Mouse (Mus musculus): ENCODE results near the gene Tnik. TPM values are rescaled to one million over a fixed set of nuclear protein-coding genes. Genes with fewer than 3 reads are reported as not detected.
A peak's percentile ranks its signal among the peaks of the same experiment; 100 is the strongest.

Gene Tnik
- polyA plus RNA-seq, 1 experiment from 2014 or later = 1.2 TPM

GRCm38 (mm10) chr3:28441545-28441944 lies 178.5 kb downstream of the Tnik start:
- TF ChIP-seq CTCF (IDR thresholded peaks at IDR 0.05; ENCODE audit: low read depth) = no peak
- H3K9ac ChIP-seq (ENCODE audit: low read depth, low read length) = no peak overlapping the region
- ATAC-seq (replicated peaks; ENCODE audit: low FRiP score, low read depth) (no peak), DNase-seq (ENCODE audit: low spot score) (peak; percentile 10)
- no peaks in the 10 kb centered on the region for H3K27me3 ChIP-seq (ENCODE audit: insufficient read depth, low read length)
- WGBS = 72% methylated on average over 4 of the region's 4 CpGs
- H3K27ac ChIP-seq = no peak overlapping the region
- H3K36me3 ChIP-seq (ENCODE audit: insufficient read depth, low read length) = no peaks in the 10 kb centered on the region
- no peaks in the 10 kb centered on the region for H3K4me1 ChIP-seq (replicated peaks; ENCODE audit: insufficient read depth, low read length)
- H3K9me3 ChIP-seq (replicated peaks; ENCODE audit: low read length) = no peaks in the 10 kb centered on the region
- H3K4me2 ChIP-seq (ENCODE audit: low read length) = no peak overlapping the region
- no peak overlapping the region for H3K4me3 ChIP-seq (replicated peaks; ENCODE audit: low read depth, low read length)

DNA sequence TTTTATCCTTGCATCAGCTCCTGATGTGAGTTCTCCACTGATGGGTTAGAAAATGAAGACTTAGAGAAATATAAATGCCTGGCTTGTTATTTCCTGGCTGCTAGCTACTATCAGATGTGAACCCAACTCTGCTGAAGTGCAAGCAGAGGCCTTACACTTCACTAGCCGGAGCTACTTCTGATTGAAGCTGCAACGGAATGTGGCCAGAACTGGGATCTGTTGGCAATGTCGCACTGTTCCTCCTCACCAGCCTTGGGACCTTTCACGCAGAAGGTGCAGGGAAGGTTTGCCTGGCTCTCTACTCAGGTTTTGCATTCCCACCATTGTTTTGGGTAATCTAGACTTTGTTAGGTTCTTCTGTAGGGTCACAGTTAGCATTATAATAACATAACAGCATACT lies 179.1 kb downstream of the Tnik start:
- Histone ChIP-seq H3K27ac (no peak overlapping the region), H3K4me2 (ENCODE audit: low read length) (no peak overlapping the region), H3K9me3 (replicated peaks; ENCODE audit: low read length) (no peaks in the 10 kb centered on the region), H3K9ac (ENCODE audit: low read depth, low read length) (no peak overlapping the region), H3K36me3 (ENCODE audit: insufficient read depth, low read length) (no peaks in the 10 kb centered on the region), H3K27me3 (ENCODE audit: insufficient read depth, low read length) (no peaks in the 10 kb centered on the region), H3K4me3 (replicated peaks; ENCODE audit: low read depth, low read length) (no peak overlapping the region), H3K4me1 (replicated peaks; ENCODE audit: insufficient read depth, low read length) (no peaks in the 10 kb centered on the region)
- ATAC-seq (replicated peaks; ENCODE audit: low FRiP score, low read depth) (no peak), DNase-seq (ENCODE audit: low spot score) (no peak)
- 87% methylated on average over 4 of the region's 4 CpGs for whole genome bisulfite sequencing
- TF ChIP-seq CTCF (IDR thresholded peaks at IDR 0.05; ENCODE audit: low read depth) = no peak

GRCm38 (mm10) chr3:28447950-28448349 lies 184.9 kb downstream of the Tnik start:
- no peak overlapping the region for H3K4me2 ChIP-seq (ENCODE audit: low read length)
- no peaks in the 10 kb centered on the region for H3K9me3 ChIP-seq (replicated peaks; ENCODE audit: low read length)
- DNase-seq (ENCODE audit: low spot score) (no peak), ATAC-seq (replicated peaks; ENCODE audit: low FRiP score, low read depth) (no peak)
- H3K27ac ChIP-seq = no peak overlapping the region
- TF ChIP-seq CTCF (IDR thresholded peaks at IDR 0.05; ENCODE audit: low read depth) = no peak
- no peaks in the 10 kb centered on the region for H3K4me1 ChIP-seq (replicated peaks; ENCODE audit: insufficient read depth, low read length)
- H3K4me3 ChIP-seq (replicated peaks; ENCODE audit: low read depth, low read length) = no peak overlapping the region
- WGBS = 71% methylated on average over 4 of the region's 4 CpGs
- H3K9ac ChIP-seq (ENCODE audit: low read depth, low read length) = no peak overlapping the region
- H3K36me3 ChIP-seq (ENCODE audit: insufficient read depth, low read length) = no peaks in the 10 kb centered on the region
- H3K27me3 ChIP-seq (ENCODE audit: insufficient read depth, low read length) = no peaks in the 10 kb centered on the region

DNA sequence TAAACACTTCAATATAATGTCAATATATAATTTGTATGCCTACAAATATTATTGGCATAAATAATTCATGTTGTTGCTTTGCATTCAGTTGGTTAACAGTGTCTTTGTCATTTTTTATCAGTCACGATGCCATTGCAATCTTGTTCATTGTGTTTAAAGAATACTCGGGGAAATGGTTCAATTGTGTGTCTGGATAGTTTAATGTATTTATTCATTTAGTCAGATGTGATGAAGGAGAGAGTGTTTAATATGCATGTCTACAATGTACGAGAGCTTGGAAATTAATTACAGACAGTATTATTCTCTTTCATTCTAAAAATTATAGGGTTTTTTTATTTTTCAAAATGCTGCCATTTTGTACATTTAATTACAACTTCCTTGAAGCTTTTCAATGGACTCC lies 190.4 kb downstream of the Tnik start:
- Histone ChIP-seq H3K27me3 (ENCODE audit: insufficient read depth, low read length) (no peaks in the 10 kb centered on the region), H3K9me3 (replicated peaks; ENCODE audit: low read length) (no peaks in the 10 kb centered on the region), H3K4me2 (ENCODE audit: low read length) (no peak overlapping the region), H3K9ac (ENCODE audit: low read depth, low read length) (no peak overlapping the region), H3K27ac (no peak overlapping the region), H3K4me1 (replicated peaks; ENCODE audit: insufficient read depth, low read length) (no peaks in the 10 kb centered on the region), H3K36me3 (ENCODE audit: insufficient read depth, low read length) (no peaks in the 10 kb centered on the region), H3K4me3 (replicated peaks; ENCODE audit: low read depth, low read length) (no peak overlapping the region)
- DNase-seq (ENCODE audit: low spot score) = no peak
- ATAC-seq (replicated peaks; ENCODE audit: low FRiP score, low read depth) = no peak
- 93% methylated on average over 3 of the region's 3 CpGs for WGBS
- TF ChIP-seq CTCF (IDR thresholded peaks at IDR 0.05; ENCODE audit: low read depth) = no peak

- WGBS = 65% methylated on average over 8 of the region's 8 CpGs
- no peak for TF ChIP-seq CTCF (IDR thresholded peaks at IDR 0.05; ENCODE audit: low read depth)
- Histone ChIP-seq H3K4me1 (replicated peaks; ENCODE audit: insufficient read depth, low read length) (no peaks in the 10 kb centered on the region), H3K9me3 (replicated peaks; ENCODE audit: low read length) (no peaks in the 10 kb centered on the region), H3K27ac (no peak overlapping the region), H3K36me3 (ENCODE audit: insufficient read depth, low read length) (no peaks in the 10 kb centered on the region), H3K4me3 (replicated peaks; ENCODE audit: low read depth, low read length) (no peak overlapping the region), H3K27me3 (ENCODE audit: insufficient read depth, low read length) (no peaks in the 10 kb centered on the region), H3K9ac (ENCODE audit: low read depth, low read length) (no peak overlapping the region), H3K4me2 (ENCODE audit: low read length) (no peak overlapping the region)
- ATAC-seq (replicated peaks; ENCODE audit: low FRiP score, low read depth) = no peak
- DNase-seq (ENCODE audit: low spot score) = no peak
Observed at GRCm38 (mm10) chr3:28456842-28457241, 193.8 kb downstream of the Tnik start.

GRCm38 (mm10) chr3:28457517-28457916 lies 194.5 kb downstream of the Tnik start:
- no peak for ATAC-seq (replicated peaks; ENCODE audit: low FRiP score, low read depth)
- H3K4me3 ChIP-seq (replicated peaks; ENCODE audit: low read depth, low read length) = no peak overlapping the region
- H3K9ac ChIP-seq (ENCODE audit: low read depth, low read length) = no peak overlapping the region
- no peak overlapping the region for H3K27ac ChIP-seq
- no peak for TF ChIP-seq CTCF (IDR thresholded peaks at IDR 0.05; ENCODE audit: low read depth)
- no peak overlapping the region for H3K4me2 ChIP-seq (ENCODE audit: low read length)
- H3K9me3 ChIP-seq (replicated peaks; ENCODE audit: low read length) = no peaks in the 10 kb centered on the region
- no peaks in the 10 kb centered on the region for H3K36me3 ChIP-seq (ENCODE audit: insufficient read depth, low read length)
- H3K4me1 ChIP-seq (replicated peaks; ENCODE audit: insufficient read depth, low read length) = no peaks in the 10 kb centered on the region
- WGBS = 86% methylated on average over 2 of the region's 2 CpGs
- no peaks in the 10 kb centered on the region for H3K27me3 ChIP-seq (ENCODE audit: insufficient read depth, low read length)
- no peak for DNase-seq (ENCODE audit: low spot score)

- no peak for TF ChIP-seq CTCF (IDR thresholded peaks at IDR 0.05; ENCODE audit: low read depth)
- H3K36me3 ChIP-seq (ENCODE audit: insufficient read depth, low read length) = no peaks in the 10 kb centered on the region
- 91% methylated on average over 4 of the region's 4 CpGs for WGBS
- H3K4me3 ChIP-seq (replicated peaks; ENCODE audit: low read depth, low read length) = no peak overlapping the region
- DNase-seq (ENCODE audit: low spot score) = no peak
- ATAC-seq (replicated peaks; ENCODE audit: low FRiP score, low read depth) = no peak
- H3K27me3 ChIP-seq (ENCODE audit: insufficient read depth, low read length) = no peaks in the 10 kb centered on the region
- H3K4me1 ChIP-seq (replicated peaks; ENCODE audit: insufficient read depth, low read length) = no peaks in the 10 kb centered on the region
- H3K9ac ChIP-seq (ENCODE audit: low read depth, low read length) = no peak overlapping the region
- H3K27ac ChIP-seq = no peak overlapping the region
- no peak overlapping the region for H3K4me2 ChIP-seq (ENCODE audit: low read length)
- no peaks in the 10 kb centered on the region for H3K9me3 ChIP-seq (replicated peaks; ENCODE audit: low read length)
Observed at GRCm38 (mm10) chr3:28466688-28467087, 203.7 kb downstream of the Tnik start.

Measured in kidney, postnatal 0 days (tissue).